Mouse (Mus musculus) cerebellum, adult 18-20 months (tissue): Measurements from ENCODE around the gene Lrrc28.
A peak's percentile ranks its signal among the peaks of the same experiment; 100 is the strongest.

Experiments used
- DNase-seq, 2 experiments: peaks; one replicate each; pipeline ENCODE4 v3.0.0; 2021

Gene Lrrc28

GRCm38 (mm10) chr7:67592670-67593069 lies 52.4 kb downstream of the Lrrc28 start:
- peak in 1 of 2 experiments; percentile 33 for DNase-seq

DNA sequence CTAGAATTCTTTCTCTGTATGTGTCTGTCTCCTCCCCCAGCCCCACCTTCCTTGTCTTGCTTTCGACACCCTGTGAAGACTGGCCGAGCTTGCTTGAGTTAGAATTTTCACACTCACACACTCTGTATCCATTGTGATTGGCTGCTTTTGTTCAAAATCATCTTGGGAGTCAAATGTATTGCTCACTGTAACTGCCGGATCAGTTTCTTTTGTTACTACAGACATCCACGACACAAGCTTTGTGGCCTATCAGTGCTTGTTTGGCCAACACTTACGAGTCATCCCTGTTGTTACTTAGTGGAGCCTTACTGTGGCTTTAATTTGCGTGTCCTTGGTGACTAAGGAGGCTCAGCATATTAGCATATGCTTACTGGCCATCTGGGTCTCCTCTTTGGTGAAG lies 56.3 kb downstream of the Lrrc28 start:
- DNase-seq: no peak

DNA sequence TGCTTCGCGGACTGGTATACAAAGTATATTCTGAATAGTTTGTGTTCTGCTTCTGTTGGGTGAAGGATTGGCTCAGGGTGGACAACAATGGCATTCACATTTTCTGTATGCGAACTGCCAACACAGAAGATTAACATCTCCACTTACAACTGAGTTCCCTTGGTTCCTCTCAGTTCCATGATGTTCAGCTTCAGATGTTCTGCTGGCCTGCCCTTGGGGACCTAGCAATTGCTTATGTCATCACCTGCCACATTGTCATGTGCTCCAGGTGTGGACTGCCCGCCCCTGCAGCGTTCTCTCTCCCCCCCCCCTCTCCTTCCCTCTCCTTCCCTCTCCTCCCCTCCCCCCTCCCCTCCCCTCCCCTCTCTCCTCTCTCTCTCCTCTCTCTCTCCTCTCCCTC lies 58.6 kb downstream of the Lrrc28 start:
- DNase-seq: no peak

DNA sequence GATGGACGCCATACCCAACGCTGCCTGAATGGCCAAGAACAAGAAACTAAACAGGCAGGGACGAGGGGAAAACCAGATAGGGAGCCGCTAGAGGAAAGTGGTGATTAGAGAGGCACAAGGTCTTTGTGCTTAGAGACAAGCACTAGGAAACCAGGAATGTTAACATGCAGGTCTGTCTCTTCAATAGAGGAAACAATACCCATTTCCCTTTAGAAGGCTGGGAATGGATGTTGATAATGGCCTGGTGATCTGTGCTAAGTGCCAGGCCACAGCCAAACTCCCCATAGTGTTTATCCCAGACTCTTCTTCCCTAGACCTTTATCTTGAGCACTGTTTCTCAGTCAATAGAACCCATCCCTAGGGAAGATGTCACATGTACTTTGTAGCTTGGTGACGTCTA lies 61.2 kb downstream of the Lrrc28 start:
- DNase-seq: no peak

DNA sequence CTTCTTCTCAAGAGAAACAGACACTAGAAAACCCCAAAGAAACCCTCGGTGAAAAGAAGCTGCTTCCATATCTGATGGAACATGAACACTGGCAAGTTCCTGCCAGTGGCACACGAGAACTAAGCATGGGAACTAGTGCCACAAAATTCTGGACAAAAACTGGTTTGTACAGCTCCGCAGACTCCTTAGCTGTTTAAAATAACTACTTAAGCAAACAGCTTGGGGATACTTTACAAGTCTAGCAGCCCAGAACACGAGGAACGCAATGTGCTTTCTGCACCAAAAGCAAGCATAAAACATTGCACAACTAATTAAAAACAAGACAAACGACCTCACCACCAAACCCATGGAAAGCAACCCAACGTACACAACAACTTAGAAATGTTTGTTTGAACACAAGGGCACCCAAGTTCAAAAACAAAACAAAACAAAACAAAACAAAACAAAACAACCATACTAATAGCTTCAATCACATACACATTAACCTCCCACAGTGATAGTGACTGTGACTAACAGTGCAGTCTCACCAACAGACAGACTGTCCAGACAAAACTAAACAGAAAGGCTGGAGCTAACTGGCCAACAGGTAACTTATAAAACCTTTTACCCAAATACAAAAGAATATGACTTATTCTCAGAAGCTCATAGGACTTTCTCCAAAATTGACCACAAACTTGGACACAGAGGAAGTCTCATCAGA lies 66.1 kb downstream of the Lrrc28 start:
- no peak for DNase-seq

DNA sequence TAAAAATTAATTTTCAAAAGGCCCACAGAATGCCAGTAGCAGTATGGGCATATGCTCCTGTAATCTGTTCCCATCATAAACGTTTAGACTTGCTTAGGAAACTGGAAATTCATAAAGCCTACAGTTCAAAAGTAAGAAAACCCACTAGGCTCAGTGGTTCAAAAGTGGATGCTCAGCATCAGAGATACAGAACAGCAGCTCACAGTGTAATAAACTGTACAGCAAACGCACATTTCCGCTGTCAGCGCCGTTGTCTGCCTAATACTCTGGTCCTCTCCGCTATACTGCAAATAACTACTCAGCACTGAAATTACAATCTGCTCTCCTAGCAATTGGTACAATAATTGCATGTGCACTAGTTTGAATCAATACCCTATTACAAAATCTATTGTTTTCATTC lies 67.0 kb downstream of the Lrrc28 start:
- DNase-seq: no peak

GRCm38 (mm10) chr7:67566510-67567237 lies 78.4 kb downstream of the Lrrc28 start:
- peak in 1 of 2 experiments; percentile 15 for DNase-seq

DNA sequence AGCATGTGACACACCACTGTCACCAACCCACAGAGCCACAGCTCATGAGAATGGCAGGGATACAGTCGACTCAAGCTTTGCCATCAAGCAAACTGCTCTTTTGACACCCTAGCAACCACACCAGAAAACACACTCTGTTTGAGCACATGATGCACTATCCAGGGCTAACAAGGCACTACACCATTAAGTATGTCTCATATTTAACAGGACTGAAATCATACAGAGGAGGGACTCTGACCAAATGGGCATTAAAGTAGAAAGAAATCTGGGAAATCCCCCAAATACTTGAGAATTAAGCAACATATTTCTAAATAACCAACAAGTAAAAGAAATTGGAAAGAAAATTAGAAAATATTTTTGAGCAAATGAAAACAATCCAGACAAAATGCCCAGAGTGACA lies 79.9 kb downstream of the Lrrc28 start:
- DNase-seq: no peak

DNA sequence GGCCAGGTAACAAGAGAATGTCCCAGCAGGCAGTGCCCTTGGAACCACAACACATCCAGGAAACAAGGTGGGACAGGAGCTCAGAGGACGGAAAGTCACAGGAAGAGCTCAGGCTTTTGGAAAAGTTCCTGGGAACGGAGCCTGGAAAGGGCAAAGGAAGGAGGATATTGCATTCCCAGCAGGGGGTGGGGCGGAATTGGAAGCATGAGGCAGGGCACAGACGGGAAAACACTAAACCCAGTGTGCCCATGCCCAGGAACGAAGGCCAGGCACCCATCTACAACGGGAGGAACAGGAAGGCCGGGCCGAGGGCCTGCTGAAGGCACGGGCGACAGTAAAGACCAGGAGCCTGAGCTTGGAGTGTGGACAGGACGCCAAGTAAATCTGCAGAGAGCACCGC lies 82.9 kb downstream of the Lrrc28 start:
- DNase-seq: peak; percentile 85 to 86

DNA sequence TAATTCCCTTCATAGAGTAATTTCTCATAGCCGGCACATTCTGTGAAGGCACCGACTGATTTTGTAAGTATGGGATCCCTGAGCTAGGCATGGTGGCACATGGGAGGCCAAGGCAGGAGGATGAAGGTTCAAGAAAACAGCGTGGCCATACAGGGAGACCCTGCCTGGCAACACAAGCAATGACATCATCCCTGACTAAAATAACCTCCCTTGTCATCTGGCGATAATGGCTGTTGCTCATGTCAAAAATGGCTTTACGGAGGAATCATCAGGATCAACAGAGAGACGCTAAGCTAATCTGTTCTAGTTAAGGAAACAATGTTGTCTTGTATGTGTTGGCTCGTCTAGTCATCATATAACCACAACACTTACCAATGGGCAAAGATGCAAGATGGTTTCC lies 85.6 kb downstream of the Lrrc28 start:
- no peak for DNase-seq

DNA sequence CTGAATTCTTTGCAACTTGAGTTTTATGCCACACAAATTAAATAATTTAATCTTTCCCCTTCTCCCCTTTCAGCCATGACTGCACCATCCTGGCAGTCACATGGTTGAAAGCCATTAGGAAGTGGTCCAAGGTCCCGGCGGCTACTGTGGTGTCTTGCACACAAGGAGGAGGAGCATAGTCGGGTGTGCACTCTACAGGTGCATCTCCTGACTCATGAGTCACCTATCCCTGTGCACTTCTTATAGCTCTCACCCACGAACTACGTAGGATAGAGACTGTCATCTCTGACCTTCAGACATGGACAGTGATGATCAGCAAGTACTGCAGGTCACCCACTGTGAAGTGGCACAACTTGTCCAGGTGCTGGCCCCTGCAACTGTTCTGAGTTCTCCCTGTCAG lies 86.8 kb downstream of the Lrrc28 start:
- no peak for DNase-seq

DNA sequence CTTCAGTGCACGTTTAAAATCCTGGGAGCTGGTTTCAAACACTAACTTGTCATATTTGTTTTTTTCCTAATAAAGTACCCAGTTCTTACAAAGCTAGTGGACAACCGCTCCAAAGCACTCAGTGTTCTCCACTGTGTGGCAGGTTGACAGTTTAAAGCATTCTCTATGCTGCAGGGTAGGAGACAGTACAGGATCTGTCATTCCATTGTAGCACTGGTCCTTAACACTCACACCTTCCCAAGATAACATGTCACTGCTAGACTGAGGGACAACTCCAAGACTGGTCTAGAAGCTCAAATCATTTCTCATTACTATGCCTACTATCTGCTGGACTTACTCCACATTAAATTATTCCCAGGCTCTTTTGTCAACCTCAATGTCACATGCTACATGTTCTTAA lies 90.2 kb downstream of the Lrrc28 start:
- no peak for DNase-seq

GRCm38 (mm10) chr7:67551242-67551641 lies 93.8 kb downstream of the Lrrc28 start:
- no peak for DNase-seq

DNA sequence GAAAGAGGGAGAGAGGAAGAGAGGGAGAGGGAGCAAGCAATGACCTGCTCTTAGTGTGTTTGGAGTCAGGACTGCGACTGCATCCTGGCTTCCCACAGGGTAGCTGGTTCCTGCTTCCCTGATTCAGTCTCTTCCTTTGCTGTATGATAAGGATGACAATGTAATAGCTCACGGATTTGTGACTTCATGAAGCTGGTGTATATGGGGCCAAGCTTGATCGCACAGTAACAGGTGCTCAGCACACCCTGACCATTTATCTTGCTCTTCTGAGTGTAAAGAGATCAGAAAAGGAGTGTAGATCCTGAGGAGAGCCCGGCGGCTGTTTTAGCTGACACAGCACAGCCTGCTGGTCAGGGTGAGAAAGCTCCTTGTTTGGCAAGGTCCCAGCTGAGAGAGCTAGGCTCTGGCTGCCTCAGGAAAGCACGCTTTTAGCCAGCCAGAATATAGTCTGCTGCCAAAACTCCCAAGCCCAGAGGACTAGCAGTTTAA lies 96.0 kb downstream of the Lrrc28 start:
- peak; percentile 89 to 94 for DNase-seq

DNA sequence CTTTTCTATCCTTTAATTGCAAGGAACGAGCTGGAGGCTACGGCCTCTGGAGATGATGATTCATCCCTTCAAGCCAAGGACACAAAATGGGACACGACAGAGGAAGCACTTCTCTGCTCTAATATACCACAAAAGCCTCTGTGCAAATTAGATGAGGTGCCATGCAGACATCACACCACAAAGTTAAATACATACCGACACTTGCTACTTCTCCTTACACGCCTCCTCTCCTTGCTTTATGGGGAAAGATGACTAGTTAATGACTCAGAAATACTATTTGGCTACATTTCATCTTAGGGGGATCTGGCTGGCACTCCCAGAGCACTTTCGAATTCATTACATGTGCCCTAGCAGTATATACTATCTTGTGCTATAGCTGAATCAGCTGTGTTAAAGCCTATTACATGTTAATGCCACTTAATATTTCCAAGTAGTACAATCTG lies 96.4 kb downstream of the Lrrc28 start:
- no peak for DNase-seq

- no peak for DNase-seq
Measured at GRCm38 (mm10) chr7:67546282-67546681, 98.8 kb downstream of the Lrrc28 start.

- DNase-seq: no peak
Measured at GRCm38 (mm10) chr7:67544586-67544985, 100.5 kb downstream of the Lrrc28 start.

GRCm38 (mm10) chr7:67543641-67544040 lies 101.4 kb downstream of the Lrrc28 start:
- no peak for DNase-seq

DNA sequence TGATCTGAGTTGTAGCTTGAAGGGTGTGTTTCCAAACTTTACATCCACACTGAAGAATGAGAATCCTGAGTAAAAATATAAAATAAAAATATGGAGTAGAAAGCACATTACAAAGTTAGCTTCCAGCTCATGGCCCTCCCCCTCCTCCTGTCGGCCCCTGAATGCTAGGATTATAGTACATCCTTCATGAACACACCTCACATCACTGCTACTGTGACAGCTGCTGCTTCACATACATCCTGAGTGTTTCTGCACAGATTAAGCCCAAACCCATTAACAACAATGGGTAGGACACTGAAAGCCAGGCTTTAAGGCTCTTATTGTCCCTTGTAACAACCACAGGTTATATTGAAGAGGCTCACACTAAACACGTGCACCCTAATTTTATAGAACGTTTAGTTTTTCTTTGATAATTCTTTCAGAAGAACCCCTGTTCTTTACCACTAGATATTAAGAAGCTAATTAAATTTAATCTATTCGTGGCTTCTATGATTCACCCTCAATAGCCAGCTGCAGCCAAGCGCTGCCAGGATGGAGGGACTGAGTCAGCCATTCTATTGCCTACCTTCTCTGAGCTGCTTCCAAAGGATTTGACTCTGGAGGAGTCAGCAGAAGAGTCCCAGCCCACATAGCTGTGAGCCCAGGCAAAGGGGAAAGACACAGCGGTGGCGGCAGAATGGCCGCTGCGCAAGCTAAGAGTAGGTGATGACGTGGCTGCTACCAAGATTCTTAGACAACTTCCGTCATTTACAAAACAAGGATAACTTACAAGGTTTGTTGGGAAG lies 108.3 kb downstream of the Lrrc28 start:
- DNase-seq: no peak

GRCm38 (mm10) chr7:67535941-67536340 lies 109.1 kb downstream of the Lrrc28 start:
- peak; percentile 50 to 54 for DNase-seq

- DNase-seq: no peak
Measured at GRCm38 (mm10) chr7:67530981-67531380, 114.1 kb downstream of the Lrrc28 start.

DNA sequence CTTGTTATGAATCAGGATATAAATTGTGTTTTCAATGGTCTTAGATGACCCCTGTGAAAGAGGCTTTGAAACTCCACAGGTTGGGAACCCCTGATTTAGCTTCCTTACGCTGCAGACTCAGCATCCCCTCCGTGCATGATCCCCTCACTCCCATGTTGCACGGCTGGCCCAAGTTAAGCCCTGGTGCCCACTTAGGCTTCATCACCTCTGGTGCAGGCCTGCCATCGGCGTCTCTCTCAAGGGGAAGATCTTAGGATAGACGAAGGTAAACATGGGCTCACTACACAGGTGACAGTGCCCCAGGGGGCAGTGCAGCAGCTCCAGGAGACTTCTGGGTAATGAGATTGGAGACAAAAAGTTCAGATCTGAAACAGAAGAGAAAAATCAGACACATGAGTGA lies 115.7 kb downstream of the Lrrc28 start:
- no peak for DNase-seq

- peak; percentile 36 to 40 for DNase-seq
Measured at GRCm38 (mm10) chr7:67528821-67529221, 116.2 kb downstream of the Lrrc28 start.
